Mouse (Mus musculus) small intestine, adult 2 months (tissue): ENCODE measurements around the gene Skap2.

Experiments
- CTCF ChIP-seq: fragments of 200-500 bp; IDR thresholded peaks from 2 replicates; pipeline ENCODE4 v1.5.1; 2012; ENCODE audit warnings: low read depth, mild to moderate bottlenecking, control low read depth, inconsistent platforms, low read length, moderate library complexity, mixed read lengths; ENCODE audit not compliant: insufficient replicate concordance, insufficient read length; ENCODE audit errors: extremely low read depth
- POLR2A ChIP-seq: fragments of 200-500 bp; IDR thresholded peaks from 2 replicates; pipeline ENCODE4 v1.6.1; 2012; ENCODE audit warnings: low read depth, mild to moderate bottlenecking, control low read depth, inconsistent platforms, low read length, moderate library complexity

DNA sequence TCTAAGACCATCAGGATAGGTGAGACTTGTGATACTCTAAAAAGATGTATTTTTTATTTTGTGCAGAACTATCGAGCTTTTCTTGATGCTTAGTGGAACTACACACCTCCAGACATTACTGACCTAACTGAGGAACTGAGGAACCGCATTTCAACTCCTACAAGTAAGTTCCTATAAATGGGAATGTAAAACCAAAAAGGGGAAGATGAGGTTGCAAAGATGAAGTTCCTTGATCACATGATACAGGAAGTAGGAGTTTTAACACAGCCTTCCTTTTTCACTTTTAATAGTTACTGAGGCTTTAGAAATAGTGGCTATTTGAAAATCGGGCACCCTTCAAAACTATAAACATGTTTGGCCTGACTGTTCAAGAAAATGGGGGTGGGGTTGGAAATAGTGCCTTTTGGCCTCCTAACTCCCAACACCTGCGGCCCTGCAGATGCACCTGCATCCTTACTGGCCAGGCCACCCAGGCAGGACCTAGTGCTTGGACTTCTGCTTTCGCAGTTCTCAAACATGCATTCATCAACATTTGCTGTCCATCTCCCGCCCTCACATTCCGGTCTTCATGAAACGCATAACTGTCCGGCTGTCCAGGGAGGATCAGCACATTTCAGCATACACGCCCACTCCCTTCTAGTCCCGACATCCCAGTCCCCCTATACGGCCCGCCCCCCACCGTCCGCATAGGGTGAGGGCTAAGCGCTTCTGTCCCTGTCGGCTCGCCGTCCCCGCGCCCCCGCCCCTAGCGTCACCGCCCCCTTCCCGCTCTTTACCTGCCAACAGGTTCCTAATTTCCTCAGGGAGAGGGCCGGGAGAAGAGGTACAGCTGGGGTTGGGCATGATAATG, 565 bp downstream of the Skap2 start:
- TF ChIP-seq CTCF: no peak
- no peak for TF ChIP-seq POLR2A
